In genomic region chr7:140036281-140037170, GRCm38 (mm10) we compare ENCODE assay signal across 8 mouse cellular contexts. TPM values are rescaled to one million over a fixed set of nuclear protein-coding genes. Genes with fewer than 3 reads are reported as not detected.
DNase-seq lines count a peak whose midpoint lies in the region; ATAC-seq lines count a peak whose summit lies in the region.

Gene Zfp511 (plus strand): TSS chr7:140036391.
Gene Tubgcp2 (minus strand): TSS chr7:140036669.

- DNase-seq in adipocyte (ENCODE audit: low spot score): peak; percentile 95
- DNase-seq in embryo, embryonic 10 days (ENCODE audit: low spot score): peak; percentile 99
- DNase-seq in gastrocnemius, postnatal 10 days: peak; percentile 95
- DNase-seq in induced T-regulatory cell, adult 2 months (ENCODE audit: low read depth): peak; percentile 94
- peak; percentile 74 to 94 for DNase-seq in left cerebral cortex, adult 9 months (ENCODE audit: low spot score in 2 of 2)
- DNase-seq in right cerebral cortex, postnatal 14 days: peak; percentile 92
- peak; percentile 92 to 95 for DNase-seq in urinary bladder, postnatal 36 days (ENCODE audit: low spot score in 2 of 2)

- ATAC-seq in megakaryocyte progenitor cell, adult 5-6 weeks (replicated peaks; ENCODE audit: poor library complexity): peak; percentile 91

RNA-seq across cellular contexts. Expression of gene Zfp511, which starts in this region (rescaled TPM):
- total RNA-seq in gastrocnemius, postnatal 10 days (2021): 1 to 10 TPM; 8.8 to 10.0 TPM
- total RNA-seq in megakaryocyte progenitor cell, adult 5-6 weeks (2015): 32.2 and 34.8 TPM in 2 replicates
- total RNA-seq in megakaryocyte progenitor cell, adult 5-6 weeks (2017): 21.0 and 21.1 TPM in 2 replicates

RNA-seq across cellular contexts. Expression of gene Tubgcp2, which starts in this region (rescaled TPM):
- 10 to 100 TPM; 21.9 to 29.6 TPM for total RNA-seq in gastrocnemius, postnatal 10 days (2021)
- 24.0 and 25.8 TPM in 2 replicates for total RNA-seq in megakaryocyte progenitor cell, adult 5-6 weeks (2015)
- total RNA-seq in megakaryocyte progenitor cell, adult 5-6 weeks (2017): 35.2 and 36.5 TPM in 2 replicates

Comparison
In these comparisons a context has a peak if more than half of its experiments do, and no peak if none do; other contexts are left out.
1. Peak in every context shown above with its lines: DNase-seq and ATAC-seq.